Mouse (Mus musculus) layer of hippocampus, postnatal 14 days (tissue): Measurements from ENCODE around the gene Nt5dc3. TPM values are rescaled to one million over a fixed set of nuclear protein-coding genes. Genes with fewer than 3 reads are reported as not detected.

ENCODE experiments used
- DNase-seq, 2 experiments: peaks; one replicate each; pipeline ENCODE4 v3.0.0; 2021 to 2022; ENCODE audit warnings: low spot score in 2 of 2, mixed read lengths in 1 of 2
- total RNA-seq, 2 experiments: library from RNA; stranded (reverse); gene quantifications; 2 replicates each; pipeline ENCODE4 v1.2.3; 2021

Gene Nt5dc3
- total RNA-seq, 2 experiments from 2014 or later: 125 to 134 TPM

DNA sequence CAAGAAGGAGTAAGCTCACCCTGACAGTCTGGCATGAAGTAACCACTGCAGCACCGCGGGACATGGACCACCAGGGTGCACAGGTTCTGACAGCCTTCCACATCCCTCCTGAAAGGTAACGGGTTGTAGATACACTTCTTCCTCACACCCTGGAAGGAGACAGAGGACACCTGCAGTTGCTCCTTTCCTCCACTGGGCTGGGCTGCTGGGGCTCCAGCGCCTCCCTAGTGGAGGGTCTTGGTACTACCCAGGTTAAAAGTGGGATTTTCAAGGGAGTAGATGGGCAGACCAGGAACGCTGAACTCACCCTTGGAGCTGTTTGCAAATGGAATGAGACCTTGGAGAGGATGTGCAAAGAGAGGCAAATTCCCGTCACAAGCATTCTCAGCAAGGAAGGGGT lies 84.6 kb downstream of the Nt5dc3 start:
- DNase-seq: no peak

DNA sequence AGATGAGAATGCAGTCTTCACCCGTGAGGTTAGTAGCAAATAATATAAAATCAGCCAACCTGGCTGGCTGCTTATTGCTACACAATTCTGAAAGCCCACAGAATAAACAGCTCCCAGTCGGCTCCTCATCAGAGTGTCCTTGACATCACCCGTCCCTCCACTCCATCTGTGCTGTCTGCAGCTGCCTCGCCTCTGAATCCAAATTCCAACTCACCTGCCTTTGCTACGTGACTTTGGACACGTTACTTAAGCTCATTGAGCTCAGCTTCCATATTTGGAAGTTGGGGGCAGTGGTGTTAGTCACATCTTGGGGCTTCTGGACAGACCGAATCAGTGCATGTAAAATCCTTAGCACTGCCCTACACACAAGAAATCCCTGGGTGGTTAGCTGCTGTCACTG lies 93.3 kb downstream of the Nt5dc3 start:
- no peak for DNase-seq

DNA sequence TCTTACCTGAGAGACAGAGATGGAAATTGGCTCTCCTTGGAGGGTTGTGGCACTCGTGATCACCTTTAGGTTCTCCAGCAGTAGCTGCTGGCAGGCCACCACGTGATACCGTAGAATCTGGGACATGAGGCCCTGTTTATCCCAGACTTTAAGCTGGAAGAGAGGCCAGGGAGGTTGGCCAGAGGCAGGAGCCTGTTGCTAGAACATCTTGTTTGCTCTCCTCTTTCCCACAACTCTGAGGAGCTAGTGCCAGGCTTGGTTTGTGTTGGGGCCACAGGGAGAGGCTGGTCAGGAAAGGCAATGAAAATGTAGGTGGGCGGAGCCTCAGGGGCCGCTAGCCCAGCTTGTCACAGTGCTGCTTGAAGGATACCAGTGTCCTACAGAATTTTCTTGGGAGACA lies 93.8 kb downstream of the Nt5dc3 start:
- DNase-seq: no peak

DNA sequence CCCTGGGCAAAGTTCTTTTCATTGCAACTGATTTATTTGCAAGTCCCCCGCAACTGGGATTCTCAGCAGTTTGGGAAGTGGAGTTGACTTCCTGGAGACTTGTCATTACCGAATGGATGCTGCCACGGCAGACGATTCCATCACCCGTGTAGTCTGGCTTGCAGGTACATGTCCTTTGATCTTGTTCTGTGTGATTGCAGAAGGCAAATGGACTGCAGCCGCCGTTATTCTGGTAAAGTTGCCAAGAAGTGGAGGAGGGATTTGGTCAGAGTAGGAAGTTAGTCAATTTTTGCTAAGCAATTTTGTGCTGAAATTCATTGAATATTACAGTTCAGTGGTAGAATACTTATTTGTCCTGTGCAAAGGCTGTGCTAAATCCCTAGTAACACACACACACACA lies 99.9 kb downstream of the Nt5dc3 start:
- DNase-seq: no peak

DNA sequence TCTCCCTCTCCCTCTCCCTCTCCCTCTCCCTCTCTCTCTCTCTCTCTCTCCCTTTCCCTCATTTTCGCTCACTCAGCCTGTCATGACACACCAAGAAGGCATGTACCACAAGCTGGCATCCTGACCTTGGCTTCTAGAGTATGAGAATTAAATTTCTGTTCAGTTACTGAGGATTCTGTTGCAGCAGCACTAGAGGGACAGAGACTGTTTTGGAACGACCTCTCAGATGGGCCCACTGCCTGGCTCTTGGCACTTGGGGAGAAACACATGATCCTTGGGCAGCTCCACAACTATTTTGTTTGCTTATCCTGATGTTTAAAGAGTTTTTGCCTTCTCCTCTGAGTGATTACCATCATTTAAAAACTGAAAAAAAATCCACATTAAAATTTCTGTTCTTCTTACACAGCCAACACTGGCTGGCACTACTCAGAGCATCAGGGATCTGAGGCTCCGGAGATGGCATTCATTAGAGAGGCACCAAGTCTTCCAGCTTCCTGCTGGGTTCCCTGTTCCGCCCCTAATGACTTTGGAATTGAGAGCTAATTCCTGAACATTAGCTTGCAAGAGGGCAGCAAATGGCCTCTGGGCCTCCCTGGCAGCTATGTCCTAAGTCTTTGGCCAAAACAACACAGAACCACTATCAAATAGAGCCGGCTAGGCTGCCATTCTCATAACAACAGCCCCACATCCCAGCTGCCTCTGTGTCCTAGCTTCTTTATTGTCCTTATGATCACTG lies 101.4 kb downstream of the Nt5dc3 start:
- peak in 1 of 2 experiments; percentile 57 for DNase-seq

DNA sequence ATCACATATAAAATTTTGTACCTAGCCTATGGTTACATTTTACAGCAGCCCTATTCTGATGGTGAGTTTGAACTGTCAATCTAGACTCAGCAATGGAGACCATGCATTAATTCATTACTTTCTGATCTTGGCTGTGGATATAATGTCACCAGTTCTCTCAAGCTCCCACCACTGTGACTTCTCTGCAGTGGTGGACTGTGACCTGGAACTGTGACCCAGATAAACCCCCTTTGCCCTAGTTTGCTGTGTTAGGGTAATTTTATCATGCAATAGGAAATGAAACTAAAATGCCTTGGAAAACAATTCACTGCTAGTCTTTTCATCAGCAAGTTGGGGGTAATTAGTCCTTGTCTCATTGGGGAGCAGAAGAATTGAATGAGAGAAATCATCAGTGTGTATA lies 102.6 kb downstream of the Nt5dc3 start:
- no peak for DNase-seq

DNA sequence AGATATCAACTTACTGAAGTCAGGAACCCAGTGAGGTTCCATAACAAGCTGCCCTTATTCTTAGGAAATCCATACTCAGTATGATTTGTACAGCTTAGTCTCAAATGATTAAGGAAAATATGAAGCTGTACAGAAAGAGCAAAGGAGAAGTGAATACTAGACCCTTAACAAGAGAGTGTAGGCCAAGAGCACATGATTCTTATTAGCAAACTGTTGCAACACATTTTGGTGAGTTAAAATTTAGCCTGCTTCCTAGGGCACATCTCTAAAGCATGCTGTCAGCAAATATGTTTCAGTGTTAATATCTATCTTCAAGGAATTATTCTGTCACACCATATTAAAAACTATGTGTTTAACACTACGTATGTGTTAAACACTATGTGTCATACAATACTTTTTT lies 107.6 kb downstream of the Nt5dc3 start:
- no peak for DNase-seq

Other genes starting within 250 kb of the Nt5dc3 start
- 100 to 1,000 TPM; 269 to 327 TPM for gene Hsp90b1, start 73.5 kb upstream of the Nt5dc3 start, total RNA-seq
- 1 to 10 TPM; 1.4 to 1.9 TPM for gene Ttc41, start 73.2 kb upstream of the Nt5dc3 start, total RNA-seq
- gene Gm49358, start 15.0 kb upstream of the Nt5dc3 start, total RNA-seq: 10 to 100 TPM; 42.4 to 45.8 TPM
- under 1 TPM; 0.18 to 0.38 TPM for gene Stab2, start 229.0 kb downstream of the Nt5dc3 start, total RNA-seq